Mouse (Mus musculus): Measurements from ENCODE around the gene Plppr2.
A peak's percentile ranks its signal among the peaks of the same experiment; 100 is the strongest.

Gene Plppr2

GRCm38 (mm10) chr9:21936692-21937570 is at the start of gene Plppr2:
Plppr2 (plus strand) TSS chr9:21937033.
- DNase-seq (ENCODE audit: low spot score): peak; percentile 98

DNA sequence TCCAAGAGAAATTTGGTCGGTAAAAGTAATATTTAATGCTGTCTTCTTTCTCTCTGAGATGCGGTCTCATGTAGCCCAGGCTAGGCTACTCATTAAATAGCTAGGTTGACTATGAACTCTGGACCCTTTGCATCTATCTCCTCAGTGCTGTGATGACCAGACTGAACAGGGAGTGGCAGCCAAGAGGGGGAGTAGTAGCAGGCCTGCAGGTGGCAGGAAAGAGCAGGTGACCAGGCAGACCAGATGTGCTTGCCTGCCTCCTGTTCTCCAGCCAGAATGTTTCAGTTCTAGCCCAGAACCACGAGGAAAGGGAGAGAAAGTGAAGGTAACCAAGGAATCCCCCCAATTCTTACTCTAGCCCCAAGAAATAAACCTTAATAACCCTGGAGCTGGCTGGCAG is 47.6 kb upstream of the Plppr2 start:
- no peak for DNase-seq (ENCODE audit: low spot score)

- DNase-seq (ENCODE audit: low spot score): peak; percentile 80
Measured at GRCm38 (mm10) chr9:21901223-21901820, 35.5 kb upstream of the Plppr2 start.

DNA sequence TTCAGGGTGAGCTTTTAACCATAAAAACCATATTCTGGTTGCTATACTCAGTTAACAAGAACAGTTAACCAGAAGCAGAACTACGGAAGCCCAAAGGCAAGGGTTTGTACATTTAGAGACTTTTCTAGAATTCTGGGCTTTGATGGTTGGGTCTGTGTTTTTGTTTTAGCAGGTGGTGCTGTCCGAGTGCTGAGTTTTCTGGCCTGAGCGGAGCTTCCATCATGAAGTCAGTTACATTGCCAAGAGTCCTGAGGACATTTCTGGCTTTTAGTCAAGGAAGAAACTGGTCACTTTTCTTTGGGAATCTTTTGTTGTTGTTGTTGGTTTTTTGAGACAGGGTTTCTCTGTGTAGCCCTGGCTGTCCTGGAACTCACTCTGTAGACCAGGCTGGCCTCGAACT is 32.8 kb upstream of the Plppr2 start:
- DNase-seq (ENCODE audit: low spot score): no peak

GRCm38 (mm10) chr9:21908216-21908615 is 28.6 kb upstream of the Plppr2 start:
- no peak for DNase-seq (ENCODE audit: low spot score)

GRCm38 (mm10) chr9:21909474-21910223 is 27.2 kb upstream of the Plppr2 start:
- DNase-seq (ENCODE audit: low spot score): no peak

DNA sequence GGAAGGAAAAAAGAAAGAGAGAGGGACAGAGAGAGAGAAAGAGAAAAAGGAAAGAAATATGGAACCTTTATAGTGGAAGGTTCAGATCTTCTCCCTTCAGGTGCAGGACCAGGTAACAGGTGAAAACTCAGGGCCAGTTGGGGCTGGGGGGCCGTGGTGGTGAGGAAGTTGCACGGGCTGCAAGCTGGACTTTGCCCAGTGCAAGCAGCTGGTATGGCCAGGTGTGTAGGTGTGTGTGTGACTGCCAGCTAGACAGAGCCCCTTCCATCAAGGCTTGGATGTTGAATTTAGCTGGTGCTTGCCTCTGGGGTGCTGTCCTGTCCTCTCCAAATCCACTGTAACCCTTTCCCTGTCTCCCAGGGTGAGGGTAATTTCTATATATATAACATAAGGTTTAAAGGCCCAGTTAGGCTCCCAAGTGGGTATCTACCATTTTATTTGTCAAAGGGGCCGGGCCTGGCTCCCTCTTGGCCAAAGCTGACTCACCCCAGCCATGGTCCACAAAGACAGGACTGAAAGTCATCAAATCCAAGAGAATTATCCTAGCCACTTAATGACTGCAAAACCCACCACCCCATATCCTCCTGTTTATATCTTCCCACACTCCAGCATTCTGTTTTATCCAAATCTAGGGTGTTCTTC is 19.9 kb upstream of the Plppr2 start:
- peak; percentile 28 for DNase-seq (ENCODE audit: low spot score)

GRCm38 (mm10) chr9:21917493-21918034 is 19.3 kb upstream of the Plppr2 start:
- peak; percentile 80 for DNase-seq (ENCODE audit: low spot score)

DNA sequence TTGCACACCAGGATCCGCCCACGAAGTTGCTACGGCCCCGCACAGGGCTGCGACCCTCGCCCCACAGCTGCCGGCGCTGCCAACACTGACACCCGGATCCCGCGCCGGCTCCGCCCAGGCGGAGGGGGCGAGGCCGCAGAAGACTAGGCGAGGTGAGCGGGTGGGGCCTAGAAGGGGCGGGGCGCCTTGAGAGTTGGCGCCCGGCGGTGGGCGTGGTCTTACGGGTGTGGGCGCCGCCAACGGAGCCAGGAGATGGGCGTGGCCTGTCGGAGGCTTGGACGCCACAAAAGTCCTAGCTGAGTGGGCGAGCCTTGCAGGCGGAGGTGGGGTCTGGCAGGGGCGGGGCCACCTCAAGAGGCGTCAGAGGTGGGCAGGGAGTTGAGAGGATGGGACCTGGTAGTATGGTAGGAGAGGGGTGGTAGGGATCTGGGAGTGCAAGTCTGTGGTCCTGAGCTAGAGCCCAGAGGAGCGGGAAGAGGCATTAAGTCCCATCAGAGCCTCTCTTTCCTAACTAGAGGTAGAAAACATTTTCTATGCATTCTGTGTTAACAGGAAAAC is 18.7 kb upstream of the Plppr2 start, which contains the start of gene Rab3d:
Rab3d (minus strand) TSS at position 158 of the 558 bp plus-strand sequence.
- DNase-seq (ENCODE audit: low spot score): peak; percentile 93

DNA sequence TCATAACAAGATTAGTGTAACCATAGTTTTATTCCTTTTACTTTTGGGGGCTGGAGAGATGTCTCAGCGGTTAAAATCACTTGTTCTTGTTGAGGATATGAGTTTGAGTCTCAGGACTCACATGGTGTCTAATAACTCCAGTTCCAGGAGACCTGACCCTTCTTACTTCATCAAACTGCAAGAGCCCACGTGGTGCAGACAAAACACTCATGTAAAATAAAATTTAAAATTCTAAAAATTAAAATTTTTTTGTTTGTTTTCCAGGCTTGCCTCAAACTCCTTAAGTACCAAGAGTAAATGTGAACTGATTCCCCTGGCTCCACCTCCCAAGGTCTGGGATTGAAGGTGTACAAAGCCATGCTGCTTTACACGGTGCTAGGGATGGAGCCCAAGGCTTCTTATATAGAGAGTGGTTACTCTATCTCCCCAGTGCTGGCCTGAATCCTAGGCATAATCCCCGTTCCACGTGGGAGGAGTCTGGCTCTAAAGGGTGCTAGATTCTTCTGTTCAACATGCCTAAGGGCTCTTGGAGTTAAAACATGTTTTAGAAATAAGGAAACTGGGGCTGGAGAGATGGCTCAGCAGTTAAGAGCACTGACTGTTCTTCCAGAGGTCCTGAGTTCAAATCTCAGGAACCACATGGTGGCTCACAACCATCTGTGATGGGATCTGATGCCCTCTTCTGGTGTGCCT is 18.0 kb upstream of the Plppr2 start:
- no peak for DNase-seq (ENCODE audit: low spot score)

GRCm38 (mm10) chr9:21923036-21923435 is 13.8 kb upstream of the Plppr2 start:
- DNase-seq (ENCODE audit: low spot score): no peak

DNA sequence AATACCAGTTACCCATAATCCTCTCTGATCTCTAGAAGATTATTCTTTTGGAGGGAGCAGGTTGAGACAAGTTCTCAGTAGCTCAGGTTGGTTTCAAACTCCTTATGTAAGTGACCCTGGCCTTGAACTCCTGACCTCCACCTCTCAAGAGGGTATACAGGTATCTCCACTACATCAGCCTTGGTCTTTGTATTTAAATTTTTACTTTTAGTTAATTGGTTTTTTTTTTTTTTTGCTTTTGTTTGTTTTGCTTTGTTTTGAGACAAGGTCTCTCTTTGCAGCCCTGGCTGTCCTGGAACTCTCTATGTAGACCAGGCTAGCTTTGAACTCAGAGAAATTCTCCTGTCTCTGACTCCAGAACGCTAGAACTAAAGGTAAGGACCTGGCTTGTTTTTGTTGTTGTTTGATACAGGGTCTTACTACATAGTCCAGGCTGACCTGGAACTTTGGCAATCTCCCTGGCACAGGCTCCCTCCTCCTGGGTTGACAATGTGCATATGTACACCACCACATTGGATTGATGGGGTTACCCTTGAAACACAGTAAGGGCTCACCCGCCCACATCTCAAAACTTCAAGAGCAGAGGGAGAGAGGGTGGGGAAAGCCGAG is 13.2 kb upstream of the Plppr2 start:
- DNase-seq (ENCODE audit: low spot score): no peak

- peak; percentile 50 for DNase-seq (ENCODE audit: low spot score)
Measured at GRCm38 (mm10) chr9:21924099-21924493, 12.7 kb upstream of the Plppr2 start.

DNA sequence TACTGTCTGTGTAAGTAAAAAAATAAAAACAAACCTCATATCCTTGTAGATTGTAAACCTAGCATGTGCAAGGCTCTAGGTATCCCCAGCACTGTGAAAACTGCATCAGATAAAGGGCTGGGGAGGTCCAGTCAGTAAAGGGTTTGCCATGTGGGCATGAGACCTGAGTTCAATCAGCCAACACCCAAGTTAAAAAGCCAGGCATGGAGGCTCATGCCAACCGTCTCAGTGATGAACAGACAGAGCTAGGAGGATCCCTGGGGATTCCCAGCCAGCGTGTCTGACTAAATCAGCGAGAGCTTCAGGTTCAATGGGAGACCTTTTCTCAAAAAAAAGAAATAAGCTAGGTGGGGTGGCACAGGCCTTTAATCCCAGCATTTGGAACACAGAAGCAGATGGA is 11.8 kb upstream of the Plppr2 start:
- DNase-seq (ENCODE audit: low spot score): no peak

GRCm38 (mm10) chr9:21925506-21925905 is 11.3 kb upstream of the Plppr2 start:
- DNase-seq (ENCODE audit: low spot score): no peak

- DNase-seq (ENCODE audit: low spot score): no peak
Measured at GRCm38 (mm10) chr9:21926155-21926554, 10.7 kb upstream of the Plppr2 start.

GRCm38 (mm10) chr9:21926784-21927183 is 10.0 kb upstream of the Plppr2 start:
- no peak for DNase-seq (ENCODE audit: low spot score)

DNA sequence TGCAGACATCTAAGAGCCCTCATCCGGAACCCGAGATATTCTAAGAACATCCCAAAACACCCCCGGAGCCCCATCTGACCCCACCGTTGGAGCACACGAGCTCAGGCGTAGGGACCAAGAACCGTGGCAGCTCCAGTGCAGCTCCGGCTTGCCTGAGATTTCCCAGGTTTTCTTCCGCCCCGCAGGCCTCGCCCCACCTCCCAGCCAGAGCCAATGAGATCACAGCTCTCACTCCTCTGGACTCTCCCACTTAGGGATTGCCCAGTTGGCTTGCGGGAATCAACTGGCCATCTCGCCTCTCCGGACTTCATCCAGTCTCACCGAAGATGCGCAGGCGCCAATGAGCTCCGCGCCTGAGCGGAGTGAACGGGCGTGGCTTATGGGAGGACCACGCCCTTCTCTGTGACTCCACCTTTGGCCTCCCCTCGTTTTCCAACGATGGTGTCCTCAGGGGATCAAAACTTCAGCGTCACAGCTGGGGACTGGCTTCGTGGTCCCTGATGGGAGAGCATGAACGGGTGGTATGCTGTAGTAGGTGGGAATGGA is 9.6 kb upstream of the Plppr2 start, which contains the start of the genes Ccdc159 and Tmem205:
Ccdc159 (plus strand) TSS at position 264 of the 546 bp plus-strand sequence.
Tmem205 (minus strand) TSS at position 349 of the 546 bp plus-strand sequence.
- peak; percentile 94 for DNase-seq (ENCODE audit: low spot score)

- no peak for DNase-seq (ENCODE audit: low spot score)
Measured at GRCm38 (mm10) chr9:21929208-21929607, 7.6 kb upstream of the Plppr2 start.

DNA sequence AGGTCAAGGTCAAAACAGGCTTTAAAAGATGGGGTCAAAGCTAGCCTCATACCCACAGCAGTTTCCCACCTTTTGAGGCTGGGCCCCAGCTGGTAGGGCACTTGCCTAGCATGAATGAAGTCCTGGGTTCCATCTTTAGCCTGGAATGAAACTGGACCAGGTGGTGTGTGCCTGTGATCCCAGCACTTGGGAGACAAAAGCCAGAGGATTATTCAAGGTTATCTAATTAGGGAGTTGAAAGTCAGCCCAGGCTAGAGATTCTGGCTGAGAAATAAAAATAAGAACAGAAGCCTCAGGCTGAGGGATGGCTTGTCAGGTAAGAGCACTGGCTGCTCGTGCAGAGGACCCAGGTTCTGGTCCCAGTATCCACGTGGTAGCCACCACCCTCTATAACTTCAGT is 4.8 kb upstream of the Plppr2 start:
- DNase-seq (ENCODE audit: low spot score): no peak

All from layer of hippocampus, adult 11-12 months (tissue).